Mouse (Mus musculus): ENCODE results near the gene Filip1.

Gene Filip1

DNA sequence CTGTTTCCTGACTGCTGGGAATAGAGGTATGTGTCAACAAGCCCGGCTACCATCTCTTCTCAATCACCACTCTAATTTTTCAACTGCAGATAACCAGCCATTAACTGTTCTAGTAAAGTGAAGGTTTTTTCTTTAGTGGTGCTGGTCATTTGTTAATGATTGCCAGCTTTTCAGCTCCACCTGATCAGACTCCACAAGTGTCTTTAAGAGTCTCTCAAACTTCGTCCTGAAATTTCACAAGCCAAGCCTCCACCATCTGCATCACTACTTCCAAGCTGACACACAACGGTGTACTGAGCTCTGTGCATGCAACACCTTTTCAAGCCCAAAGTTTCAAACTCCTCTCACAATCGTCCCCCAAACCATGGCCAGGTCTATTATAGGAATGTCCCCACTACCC, 247.3 kb downstream of the Filip1 start:
- DNase-seq (ENCODE audit: low read depth): no peak
